Mouse (Mus musculus): ENCODE measurements around the gene Pnpla8.

DNA sequence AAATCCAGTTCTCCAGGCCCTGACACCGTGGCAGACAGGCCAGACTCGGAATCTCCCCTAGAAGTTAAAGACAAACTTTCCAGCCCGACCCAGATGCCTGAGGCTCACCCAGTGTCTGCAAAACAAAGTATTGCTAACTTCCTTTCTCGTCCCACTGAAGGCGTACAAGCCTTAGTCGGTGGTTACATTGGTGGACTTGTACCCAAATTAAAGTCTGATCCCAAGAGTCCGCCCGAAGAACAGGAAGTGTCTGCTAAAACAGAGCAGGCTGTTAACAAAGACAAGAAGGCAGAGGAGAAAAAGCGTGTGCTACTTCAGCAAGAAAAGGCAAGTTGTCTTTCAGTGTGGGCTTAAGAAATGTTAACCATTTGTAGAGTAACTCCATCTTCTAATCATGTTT, 62.2 kb downstream of the Pnpla8 start:
- no peak for TF ChIP-seq CTCF (IDR thresholded peaks at IDR 0.05; ENCODE audit: extremely low read depth, insufficient read depth, insufficient read length, insufficient replicate concordance)
- TF ChIP-seq POLR2A (IDR thresholded peaks at IDR 0.05; ENCODE audit: low read depth, low read length) = no peak
